Mouse (Mus musculus) regulatory T cell (primary cell): Measurements from ENCODE around the gene Zfp940.

Source experiments
- in situ Hi-C: fragments of 300-600 bp; cut with MboI, MseI; formaldehyde crosslinking; loops from one replicate; pipeline ENCODE4 v1.15.1; 2025; ENCODE audit warnings: high pct_unique_total_duplicates

Gene Zfp940

DNA sequence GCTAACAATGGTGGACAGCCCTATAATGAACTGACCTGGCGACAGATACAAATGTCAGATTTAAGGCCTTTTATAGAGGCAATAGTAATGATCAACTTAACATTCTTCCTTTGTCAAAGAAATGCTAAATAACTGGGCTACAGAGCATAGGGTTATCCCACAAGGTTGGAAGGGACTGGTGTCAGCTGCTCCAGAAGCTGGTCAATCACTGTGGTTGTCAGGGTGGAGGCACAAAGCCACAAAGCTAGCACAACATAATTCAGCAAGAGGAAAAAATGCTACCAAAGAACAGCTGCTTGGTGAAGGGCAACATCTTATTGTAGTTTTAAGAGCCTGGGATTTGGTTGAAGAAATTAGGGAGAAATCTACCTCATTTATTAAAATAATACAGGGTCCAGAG, 41.2 kb downstream of the Zfp940 start:
- in situ Hi-C loops = loop anchor here (5.0 kb wide), 1 partner anchor 45 kb away; the partner anchor contains the start of gene Zfp84

DNA sequence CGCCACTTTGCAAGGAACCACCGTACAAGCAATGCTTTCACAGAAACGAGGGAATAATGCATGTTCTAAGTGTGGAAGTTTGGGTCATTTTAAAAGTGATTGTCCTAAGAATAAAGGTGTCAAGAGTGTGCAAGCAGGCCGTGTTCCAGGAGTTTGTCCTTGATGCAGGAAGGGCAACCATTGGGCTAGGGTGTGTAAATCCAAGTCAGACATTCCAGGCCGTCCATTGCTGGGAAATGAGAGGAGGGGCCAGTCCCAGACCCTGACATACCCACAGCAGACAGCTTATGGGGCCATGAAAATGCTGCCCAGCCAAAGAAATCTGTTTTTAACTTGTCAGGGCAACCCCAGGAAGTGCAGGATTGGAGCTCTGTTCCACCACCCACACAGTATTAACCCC, 46.4 kb downstream of the Zfp940 start:
- in situ Hi-C loops = no loop called here

DNA sequence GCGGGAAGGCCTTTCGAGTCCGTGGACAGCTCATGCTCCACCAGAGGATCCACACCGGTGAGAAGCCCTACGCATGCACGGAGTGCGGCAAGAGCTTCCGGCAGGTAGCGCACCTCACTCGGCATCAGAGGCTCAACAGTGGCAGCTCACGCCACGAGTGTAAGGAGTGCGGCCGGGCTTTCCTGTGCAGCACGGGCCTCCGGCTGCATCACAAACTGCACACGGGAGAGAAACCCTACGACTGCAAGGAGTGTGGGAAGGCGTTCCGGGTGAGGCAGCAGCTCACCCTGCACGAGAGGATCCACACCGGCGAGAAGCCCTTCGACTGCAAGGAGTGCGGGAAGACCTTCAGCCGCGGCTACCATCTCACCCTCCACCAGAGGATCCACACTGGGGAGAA, 60.6 kb downstream of the Zfp940 start:
- in situ Hi-C loops = no loop called here

GRCm38 (mm10) chr7:29785888-29786287, 67.6 kb downstream of the Zfp940 start:
- in situ Hi-C loops = no loop called here

GRCm38 (mm10) chr7:29785023-29785422, 68.4 kb downstream of the Zfp940 start:
- in situ Hi-C loops = no loop called here

GRCm38 (mm10) chr7:29783871-29784551, 69.5 kb downstream of the Zfp940 start, which contains the start of gene Zfp30:
Zfp30 (plus strand) TSS chr7:29783998.
- in situ Hi-C loops = no loop called here
